Mouse (Mus musculus): ENCODE results near the gene B4galt1.

B4galt1 gene

GRCm38 (mm10) chr4:40781143-40781542 is 72.7 kb downstream of the B4galt1 start:
- no peak for DNase-seq (ENCODE audit: low read depth, low spot score)

GRCm38 (mm10) chr4:40778656-40779055 is 75.1 kb downstream of the B4galt1 start:
- DNase-seq (ENCODE audit: low read depth, low spot score) = peak; percentile 30

- no peak for DNase-seq (ENCODE audit: low read depth, low spot score)
These were observed 76.7 kb downstream of the B4galt1 start for GRCm38 (mm10) chr4:40777116-40777515.

GRCm38 (mm10) chr4:40776416-40776815 is 77.4 kb downstream of the B4galt1 start:
- no peak for DNase-seq (ENCODE audit: low read depth, low spot score)

GRCm38 (mm10) chr4:40774279-40775259 is 79.2 kb downstream of the B4galt1 start:
- peak; percentile 80 for DNase-seq (ENCODE audit: low read depth, low spot score)

- DNase-seq (ENCODE audit: low read depth, low spot score) = no peak
These were observed 93.9 kb downstream of the B4galt1 start for GRCm38 (mm10) chr4:40759876-40760275.

GRCm38 (mm10) chr4:40757780-40758420 is 95.9 kb downstream of the B4galt1 start, which contains the start of gene Smu1:
Gene Smu1, minus strand, starts transcription at chr4:40757923.
- DNase-seq (ENCODE audit: low read depth, low spot score) = peak; percentile 99

- DNase-seq (ENCODE audit: low read depth, low spot score) = peak; percentile 19
These were observed 96.5 kb downstream of the B4galt1 start for GRCm38 (mm10) chr4:40757157-40757779.
